Comparison of ENCODE assay signal across 11 mouse cellular contexts in genomic region chr10:120095136-120095535, GRCm38 (mm10).
"Had no signal": no experiment of that assay in that cellular context is flagged by ENCODE, and none has a peak within 500 bp of the region (broad histone marks: within the 10 kb centered on the region; RNA-seq: fewer than 3 reads in every experiment).

No protein-coding gene starts in this region.

- DNase-seq: kidney, postnatal 25 days; layer of hippocampus, adult 9-11 months; layer of hippocampus, postnatal 36 days; thymus, postnatal 4 days had no signal

- H3K27ac ChIP-seq: limb, embryonic 13.5 days; lung, embryonic 15.5 days; midbrain, embryonic 12.5 days; neural tube, embryonic 13.5 days; stomach, postnatal 0 days had no signal

- H3K4me2 ChIP-seq: limb, embryonic 13.5 days; liver, embryonic 11.5 days; lung, embryonic 15.5 days; midbrain, embryonic 12.5 days; neural tube, embryonic 13.5 days had no signal

- H3K27me3 ChIP-seq: limb, embryonic 13.5 days; lung, embryonic 15.5 days; midbrain, embryonic 12.5 days; neural tube, embryonic 13.5 days had no signal

- H3K4me3 ChIP-seq: limb, embryonic 13.5 days; lung, embryonic 15.5 days; midbrain, embryonic 12.5 days; neural tube, embryonic 13.5 days had no signal

- H3K9ac ChIP-seq: limb, embryonic 13.5 days; lung, embryonic 15.5 days; midbrain, embryonic 12.5 days; neural tube, embryonic 13.5 days had no signal

- H3K4me1 ChIP-seq: limb, embryonic 13.5 days; lung, embryonic 15.5 days; midbrain, embryonic 12.5 days; neural tube, embryonic 13.5 days had no signal

- H3K9me3 ChIP-seq: limb, embryonic 13.5 days; lung, embryonic 15.5 days; midbrain, embryonic 12.5 days had no signal

- ATAC-seq: midbrain, embryonic 16.5 days had no signal
